Mouse (Mus musculus): ENCODE measurements around the gene Zranb2.

The Zranb2 gene

GRCm38 (mm10) chr3:157533964-157534785 is at the start of gene Zranb2:
TSS of gene Zranb2 (plus strand) at chr3:157534160.
- DNase-seq (ENCODE audit: low spot score): peak; percentile 82

GRCm38 (mm10) chr3:157492043-157492442 is 41.9 kb upstream of the Zranb2 start:
- DNase-seq (ENCODE audit: low spot score): no peak

GRCm38 (mm10) chr3:157502216-157502615 is 31.7 kb upstream of the Zranb2 start:
- DNase-seq (ENCODE audit: low spot score): no peak

GRCm38 (mm10) chr3:157514116-157514796 is 19.7 kb upstream of the Zranb2 start:
- no peak for DNase-seq (ENCODE audit: low spot score)

GRCm38 (mm10) chr3:157516471-157516870 is 17.5 kb upstream of the Zranb2 start:
- no peak for DNase-seq (ENCODE audit: low spot score)

GRCm38 (mm10) chr3:157517992-157518391 is 16.0 kb upstream of the Zranb2 start:
- no peak for DNase-seq (ENCODE audit: low spot score)

GRCm38 (mm10) chr3:157520433-157520832 is 13.5 kb upstream of the Zranb2 start:
- no peak for DNase-seq (ENCODE audit: low spot score)

- DNase-seq (ENCODE audit: low spot score): no peak
These were observed 10.1 kb upstream of the Zranb2 start for GRCm38 (mm10) chr3:157523834-157524233.

GRCm38 (mm10) chr3:157531585-157531984 is 2.4 kb upstream of the Zranb2 start:
- no peak for DNase-seq (ENCODE audit: low spot score)

- no peak for DNase-seq (ENCODE audit: low spot score)
These were observed 941 bp downstream of the Zranb2 start for GRCm38 (mm10) chr3:157534786-157535415.

GRCm38 (mm10) chr3:157549323-157549722 is 15.4 kb downstream of the Zranb2 start:
- DNase-seq (ENCODE audit: low spot score): no peak

GRCm38 (mm10) chr3:157549758-157550600 is 16.0 kb downstream of the Zranb2 start:
- no peak for DNase-seq (ENCODE audit: low spot score)

- DNase-seq (ENCODE audit: low spot score): no peak
These were observed 31.2 kb downstream of the Zranb2 start for GRCm38 (mm10) chr3:157565196-157565595.

GRCm38 (mm10) chr3:157566725-157567565 is 33.0 kb downstream of the Zranb2 start, which contains the start of gene Ptger3:
TSS of gene Ptger3 (plus strand) at chr3:157566892.
- no peak for DNase-seq (ENCODE audit: low spot score)

GRCm38 (mm10) chr3:157567566-157568132 is 33.7 kb downstream of the Zranb2 start:
- no peak for DNase-seq (ENCODE audit: low spot score)

GRCm38 (mm10) chr3:157572011-157572410 is 38.1 kb downstream of the Zranb2 start:
- DNase-seq (ENCODE audit: low spot score): no peak

- DNase-seq (ENCODE audit: low spot score): no peak
These were observed 41.7 kb downstream of the Zranb2 start for GRCm38 (mm10) chr3:157575441-157576342.

- no peak for DNase-seq (ENCODE audit: low spot score)
These were observed 42.4 kb downstream of the Zranb2 start for GRCm38 (mm10) chr3:157576343-157576722.

GRCm38 (mm10) chr3:157576862-157577261 is 42.9 kb downstream of the Zranb2 start:
- DNase-seq (ENCODE audit: low spot score): no peak

Data from ovary, adult 18-20 months (tissue).